Mouse (Mus musculus): Measurements from ENCODE around the gene Dnah17. TPM values are rescaled to one million over a fixed set of nuclear protein-coding genes. Genes with fewer than 3 reads are reported as not detected.
A peak's percentile ranks its signal among the peaks of the same experiment; 100 is the strongest.

Dnah17 gene
- total RNA-seq, 2 experiments from 2014 or later, result not detected

DNA sequence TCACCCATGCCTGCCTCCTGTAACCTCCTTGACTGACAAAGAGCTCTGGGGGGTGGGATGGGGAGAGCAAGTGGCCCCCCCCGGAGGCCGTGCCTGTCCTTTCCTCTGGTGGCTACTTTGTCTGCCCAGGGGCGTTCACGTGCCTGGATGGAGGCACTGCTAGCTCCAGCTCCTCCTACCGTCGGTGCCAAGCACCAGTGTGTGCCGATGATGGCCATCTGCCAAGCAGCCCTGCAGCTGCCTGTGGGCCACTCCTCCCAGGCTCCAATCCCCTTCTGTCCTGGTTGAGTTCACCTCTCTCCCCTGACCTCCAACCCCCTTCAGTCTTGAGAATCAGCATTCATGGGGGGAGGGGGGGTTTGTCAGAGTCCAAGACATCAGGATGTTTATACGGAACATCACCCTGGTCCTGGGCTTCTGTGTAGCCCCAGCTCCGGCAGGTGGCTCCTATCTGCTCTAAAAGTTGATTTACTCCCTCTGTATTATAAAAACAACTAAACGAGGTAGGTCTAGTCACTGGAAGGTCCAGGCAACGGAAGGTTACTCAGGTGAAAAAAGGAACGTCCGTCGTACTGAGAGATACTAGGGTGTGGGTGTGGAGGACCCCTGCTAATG, 87.0 kb downstream of the Dnah17 start:
- no peak for ATAC-seq (replicated peaks; ENCODE audit: low FRiP score, poor library complexity, severe bottlenecking)

DNA sequence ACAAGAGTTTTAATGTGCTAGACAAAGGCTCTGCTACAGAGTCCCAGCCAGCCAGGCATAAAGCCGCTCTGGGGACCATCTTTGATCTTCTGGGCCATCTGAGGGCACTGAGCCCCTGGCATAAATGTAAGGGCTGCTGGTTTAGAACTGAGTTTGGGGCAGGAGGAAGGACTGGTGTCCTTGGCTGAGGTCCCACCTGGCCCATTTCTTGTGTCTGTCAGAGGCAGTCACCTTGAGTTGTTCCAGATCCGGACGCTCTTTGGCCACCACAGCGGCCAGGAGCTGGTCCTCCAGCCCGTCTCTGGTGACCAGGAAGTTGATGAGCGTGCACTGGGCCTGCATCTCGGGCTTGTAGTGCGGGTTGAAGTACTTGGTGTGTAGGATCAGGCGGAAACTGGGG, 87.6 kb downstream of the Dnah17 start:
- ATAC-seq (replicated peaks; ENCODE audit: low FRiP score, poor library complexity, severe bottlenecking), result no peak

DNA sequence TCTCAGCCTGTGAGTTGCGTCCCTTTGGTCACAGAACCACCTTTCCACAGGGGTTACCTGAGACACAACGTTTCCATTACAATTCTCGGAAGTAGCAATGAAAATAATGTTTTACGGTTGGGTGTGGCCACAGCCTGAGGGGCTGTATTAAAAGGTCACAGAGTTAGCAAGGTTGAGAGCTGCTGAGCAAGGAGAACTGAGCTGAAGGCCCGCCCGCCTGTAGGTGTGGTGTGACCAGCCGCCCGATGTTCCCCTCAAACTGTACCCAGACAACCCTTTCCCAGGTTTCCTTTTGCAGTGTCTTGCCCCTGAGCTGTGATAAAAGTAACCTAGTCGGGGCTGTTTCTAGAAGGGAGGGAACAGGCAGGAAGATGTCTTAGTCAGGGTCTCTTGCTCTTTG, 95.4 kb downstream of the Dnah17 start:
- no peak for ATAC-seq (replicated peaks; ENCODE audit: low FRiP score, poor library complexity, severe bottlenecking)

DNA sequence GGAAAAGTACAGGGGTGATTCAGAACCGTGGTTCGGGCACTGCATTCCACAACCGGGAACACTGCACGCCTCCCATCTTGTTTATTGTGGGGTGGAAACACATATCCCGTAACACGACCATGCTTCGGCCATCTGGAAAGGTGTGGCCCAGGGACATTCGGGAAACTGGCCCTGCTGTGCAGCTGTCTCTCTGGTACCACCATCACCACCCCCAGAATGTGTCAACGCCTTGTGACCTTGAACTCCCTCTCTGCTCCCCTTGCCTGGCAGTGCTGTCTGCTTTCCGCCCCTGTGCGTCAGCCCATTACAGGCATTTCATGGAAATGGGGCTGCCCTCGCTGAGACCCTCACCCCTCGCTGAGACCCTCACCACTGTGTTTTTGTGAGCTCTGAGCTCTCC, 96.0 kb downstream of the Dnah17 start:
- ATAC-seq (replicated peaks; ENCODE audit: low FRiP score, poor library complexity, severe bottlenecking), result no peak

GRCm38 (mm10) chr11:118031134-118031533, 99.3 kb downstream of the Dnah17 start:
- no peak for ATAC-seq (replicated peaks; ENCODE audit: low FRiP score, poor library complexity, severe bottlenecking)

- no peak for ATAC-seq (replicated peaks; ENCODE audit: low FRiP score, poor library complexity, severe bottlenecking)
Measured at GRCm38 (mm10) chr11:118029170-118029569, 101.3 kb downstream of the Dnah17 start.

- ATAC-seq (replicated peaks; ENCODE audit: low FRiP score, poor library complexity, severe bottlenecking), result no peak
Measured at GRCm38 (mm10) chr11:118024111-118024510, 106.3 kb downstream of the Dnah17 start.

DNA sequence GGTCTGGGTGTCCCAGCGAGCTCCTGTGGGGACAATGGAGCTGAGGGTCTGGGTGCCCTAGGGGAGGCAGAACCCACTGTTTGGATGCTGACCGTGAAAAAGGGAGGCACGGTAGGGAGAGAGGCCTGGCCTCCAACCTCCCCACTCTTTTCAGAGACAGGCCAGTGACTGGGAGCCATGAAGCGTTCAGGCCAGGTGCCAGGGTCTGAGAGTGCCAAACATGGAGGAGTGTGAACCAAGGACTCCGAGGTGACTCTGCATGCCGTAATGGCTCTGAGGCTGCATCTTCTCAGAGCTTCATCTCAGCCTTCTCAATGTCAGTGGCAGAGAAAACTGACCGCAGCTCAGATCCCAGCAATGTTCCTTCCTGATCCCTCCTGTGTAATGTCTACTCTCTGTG, 107.0 kb downstream of the Dnah17 start:
- no peak for ATAC-seq (replicated peaks; ENCODE audit: low FRiP score, poor library complexity, severe bottlenecking)

DNA sequence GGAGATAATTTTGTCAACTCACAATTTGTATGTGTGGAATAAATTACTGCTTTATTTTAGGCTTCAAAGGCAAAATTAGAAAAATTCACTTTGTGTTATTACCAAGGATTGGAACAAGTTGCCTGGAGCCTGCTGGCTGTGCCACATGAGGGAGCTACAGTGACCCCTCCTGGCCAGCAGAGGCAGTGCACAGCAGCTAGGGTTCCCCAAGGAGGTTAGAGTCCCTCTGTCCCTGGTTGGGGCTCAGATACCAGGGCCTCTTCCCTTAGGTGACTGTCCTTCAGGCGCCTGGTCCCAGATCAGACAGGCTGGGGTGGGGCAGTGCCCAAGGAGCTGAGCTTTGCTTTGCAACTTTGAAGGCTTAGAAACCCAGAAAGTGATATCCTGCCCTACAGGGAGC, 108.6 kb downstream of the Dnah17 start:
- peak; percentile 73 for ATAC-seq (replicated peaks; ENCODE audit: low FRiP score, poor library complexity, severe bottlenecking)

GRCm38 (mm10) chr11:118018328-118018727, 112.1 kb downstream of the Dnah17 start:
- ATAC-seq (replicated peaks; ENCODE audit: low FRiP score, poor library complexity, severe bottlenecking), result no peak

GRCm38 (mm10) chr11:118015381-118016145, 114.9 kb downstream of the Dnah17 start:
- ATAC-seq (replicated peaks; ENCODE audit: low FRiP score, poor library complexity, severe bottlenecking), result no peak

DNA sequence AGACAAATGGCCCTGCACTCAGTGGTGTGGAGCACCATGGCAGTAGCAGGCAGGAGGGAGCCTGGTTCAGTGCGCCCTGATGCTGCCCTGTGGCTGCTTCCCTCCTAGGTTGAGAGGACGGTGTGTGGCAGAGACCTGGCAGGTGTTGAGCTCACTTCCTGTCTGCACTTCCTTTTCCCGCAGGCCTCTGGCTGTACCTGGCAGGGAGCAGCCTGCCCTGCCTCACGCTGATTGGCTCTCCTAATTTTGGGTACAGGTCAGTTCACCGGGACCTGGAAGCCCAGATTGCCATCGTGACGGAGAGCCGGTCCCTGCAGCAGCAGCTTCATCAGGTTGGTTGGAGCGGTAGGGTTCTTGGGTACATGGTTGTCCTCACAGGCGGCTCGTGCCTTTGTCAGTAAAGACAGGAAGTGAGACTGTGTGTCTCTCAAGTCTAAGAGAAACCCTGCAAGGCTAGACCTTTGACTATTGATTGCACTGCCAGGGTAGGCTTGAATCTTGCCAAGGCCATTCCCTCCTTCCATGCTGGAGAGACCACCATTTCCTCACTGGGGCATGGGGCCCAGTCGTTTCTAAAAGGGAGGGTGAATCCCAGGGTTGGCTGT, 115.9 kb downstream of the Dnah17 start:
- no peak for ATAC-seq (replicated peaks; ENCODE audit: low FRiP score, poor library complexity, severe bottlenecking)

GRCm38 (mm10) chr11:118013339-118013738, 117.1 kb downstream of the Dnah17 start:
- ATAC-seq (replicated peaks; ENCODE audit: low FRiP score, poor library complexity, severe bottlenecking), result no peak

DNA sequence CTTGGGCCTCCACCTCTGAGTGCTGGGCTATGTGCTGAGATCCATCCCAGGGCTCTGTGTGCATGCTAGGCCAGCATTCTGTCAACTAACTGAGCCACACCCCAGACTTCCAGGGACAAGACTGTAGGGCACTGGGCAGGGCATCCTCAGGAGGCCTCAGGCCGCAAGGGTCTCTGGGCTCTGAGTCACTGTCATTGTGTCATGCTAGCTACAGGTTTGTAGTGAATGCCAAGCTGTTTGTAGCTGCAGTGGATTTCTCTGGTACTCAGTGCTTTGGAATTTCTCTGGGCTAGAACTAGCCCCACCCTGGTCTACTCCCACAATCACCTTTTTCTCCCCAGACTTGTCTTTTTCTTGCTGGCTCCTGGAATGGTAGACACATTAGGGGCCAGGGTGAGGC, 117.8 kb downstream of the Dnah17 start:
- no peak for ATAC-seq (replicated peaks; ENCODE audit: low FRiP score, poor library complexity, severe bottlenecking)

DNA sequence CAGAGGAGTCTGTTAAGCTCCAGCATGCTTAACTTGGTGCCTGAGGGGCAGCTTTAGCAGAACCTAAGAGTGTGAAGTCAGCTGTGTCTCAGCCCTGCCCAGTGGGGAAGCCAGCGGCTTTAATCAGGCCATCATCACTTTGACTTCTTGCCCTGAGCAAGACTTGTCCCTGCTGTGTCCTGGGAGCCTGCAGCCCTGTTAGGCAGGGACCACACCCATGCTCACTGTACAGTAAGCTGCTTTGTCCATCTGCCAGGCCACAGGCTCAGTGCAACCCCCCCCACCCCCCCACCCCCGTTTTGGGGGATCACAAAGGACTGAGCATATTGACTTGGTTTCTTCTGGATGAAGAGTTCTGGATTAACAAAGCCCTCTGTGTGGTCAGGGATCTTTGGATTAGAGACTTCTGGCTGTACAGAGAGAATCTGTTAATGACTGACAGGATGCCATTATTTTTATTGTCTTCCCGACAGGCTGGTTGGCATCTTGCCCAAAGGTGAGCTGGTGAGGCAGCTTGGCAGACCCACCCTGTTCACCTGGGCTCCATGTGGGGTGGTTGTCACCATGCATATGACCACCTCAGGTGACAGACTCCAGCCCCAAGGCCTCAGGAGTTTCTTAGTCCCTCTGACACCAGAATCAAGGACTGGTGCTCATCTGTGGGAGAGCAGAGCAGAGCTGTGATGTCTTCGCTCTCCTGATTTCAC, 120.4 kb downstream of the Dnah17 start:
- ATAC-seq (replicated peaks; ENCODE audit: low FRiP score, poor library complexity, severe bottlenecking), result no peak

- no peak for ATAC-seq (replicated peaks; ENCODE audit: low FRiP score, poor library complexity, severe bottlenecking)
Measured at GRCm38 (mm10) chr11:118008843-118009242, 121.6 kb downstream of the Dnah17 start.

- ATAC-seq (replicated peaks; ENCODE audit: low FRiP score, poor library complexity, severe bottlenecking), result no peak
Measured at GRCm38 (mm10) chr11:118008144-118008805, 122.2 kb downstream of the Dnah17 start.

DNA sequence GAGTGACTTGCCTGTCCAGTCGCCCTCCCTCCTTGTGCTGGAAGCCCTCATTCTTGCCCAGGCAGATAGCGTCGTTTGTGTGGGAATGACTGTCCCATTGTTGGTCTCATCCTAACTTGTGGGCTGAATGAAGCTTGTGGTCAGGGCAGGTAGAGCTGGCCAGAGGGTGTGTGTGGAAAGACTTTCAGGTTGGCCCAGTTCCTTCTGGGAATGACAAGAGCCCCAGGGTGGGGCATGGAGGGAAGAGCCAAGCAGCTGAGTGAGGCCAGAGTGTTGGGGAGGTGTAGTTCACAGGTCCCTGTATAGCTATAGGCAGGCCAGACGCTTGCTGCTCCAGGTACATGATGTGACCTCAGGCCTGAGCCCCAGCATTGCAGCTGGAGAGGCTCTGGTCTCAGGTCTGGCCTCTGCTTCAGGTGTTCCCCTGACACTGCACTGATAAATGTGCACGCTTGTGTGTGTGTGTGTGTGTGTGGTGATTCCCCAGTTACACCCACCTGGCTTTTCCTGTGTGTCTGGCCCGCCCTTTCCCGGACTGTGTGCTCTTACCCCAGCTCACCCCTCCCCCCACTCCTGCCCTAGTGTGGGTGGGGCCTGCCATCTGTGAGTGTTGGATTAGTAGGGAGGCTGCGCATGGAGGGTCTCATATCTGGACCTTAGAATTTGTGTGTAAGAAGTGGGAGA, 122.8 kb downstream of the Dnah17 start:
- ATAC-seq (replicated peaks; ENCODE audit: low FRiP score, poor library complexity, severe bottlenecking), result no peak

DNA sequence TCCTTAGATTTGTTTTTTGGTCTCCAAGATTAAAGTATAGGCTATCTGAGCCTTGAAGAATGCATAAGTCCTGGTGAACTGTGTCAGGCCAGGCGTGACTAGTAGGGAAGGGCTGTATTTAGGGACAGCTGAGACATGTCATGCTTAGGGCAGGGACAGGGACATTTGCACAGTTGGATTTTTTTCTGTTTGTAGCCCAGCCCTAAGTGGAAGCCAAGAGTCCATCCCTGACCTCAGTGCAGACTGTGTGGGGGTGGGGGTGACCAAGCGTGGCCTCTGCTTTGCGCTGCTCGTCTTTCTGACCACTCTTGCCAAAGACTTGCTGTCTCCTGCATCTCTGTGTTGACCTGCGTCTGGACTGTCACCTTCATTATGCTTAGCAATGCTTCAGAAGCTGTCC, 126.2 kb downstream of the Dnah17 start:
- ATAC-seq (replicated peaks; ENCODE audit: low FRiP score, poor library complexity, severe bottlenecking), result no peak

DNA sequence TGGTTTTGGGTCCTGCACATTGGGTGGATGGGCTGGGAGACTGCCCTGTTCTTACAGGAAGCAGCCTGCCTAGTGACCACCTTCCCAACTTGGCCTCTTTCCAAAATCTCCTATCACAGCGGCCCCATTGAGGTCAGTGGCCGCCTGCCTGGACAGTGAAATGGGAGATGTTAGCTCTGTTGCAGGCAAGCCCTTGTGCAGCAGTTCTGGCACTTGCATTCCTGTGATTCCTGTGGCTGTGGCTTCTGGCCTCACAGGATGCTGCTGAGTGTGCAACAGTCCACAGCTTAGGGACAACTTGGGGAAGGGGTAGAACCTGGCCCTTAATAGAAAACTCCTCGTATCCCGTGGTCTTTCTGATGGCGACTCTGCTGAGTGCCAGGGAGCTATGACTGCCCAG, 126.7 kb downstream of the Dnah17 start:
- ATAC-seq (replicated peaks; ENCODE audit: low FRiP score, poor library complexity, severe bottlenecking), result no peak

All from erythroid progenitor cell, adult 5-6 weeks (primary cell).